Mouse (Mus musculus): ENCODE data around the gene Gm20388. TPM values are rescaled to one million over a fixed set of nuclear protein-coding genes. Genes with fewer than 3 reads are reported as not detected.

Gene Gm20388
- polyA plus RNA-seq, 1 experiment from 2014 or later = not detected

GRCm38 (mm10) chr8:124311111-124311510 is 4400.5 kb downstream of the Gm20388 start:
- Histone ChIP-seq H3K27me3 (ENCODE audit: control insufficient read depth, insufficient read depth, low read depth, low read length) (no peaks in the 10 kb centered on the region), H3K4me1 (replicated peaks; ENCODE audit: control insufficient read depth, insufficient read depth, low read length) (peaks cover 4% of the 10 kb centered on the region; the same call in 1 of the 2 replicates), H3K4me3 (ENCODE audit: low read length) (no peak overlapping the region), H3K36me3 (ENCODE audit: control insufficient read depth, insufficient read depth, low read length) (no peaks in the 10 kb centered on the region), H3K4me2 (ENCODE audit: low read depth, low read length) (no peak overlapping the region), H3K27ac (ENCODE audit: low read length) (no peak overlapping the region), H3K9me3 (ENCODE audit: control insufficient read depth, low read length) (no peaks in the 10 kb centered on the region), H3K9ac (ENCODE audit: low read length) (no peak overlapping the region)
- WGBS = 90% methylated on average over 6 of the region's 6 CpGs
- no peak for ATAC-seq (ENCODE audit: low read depth)

- no peaks in the 10 kb centered on the region for H3K9me3 ChIP-seq (ENCODE audit: control insufficient read depth, low read length)
- 88% methylated on average over 17 of the region's 17 CpGs for WGBS
- H3K27ac ChIP-seq (ENCODE audit: low read length) = no peak overlapping the region
- no peak overlapping the region for H3K4me2 ChIP-seq (ENCODE audit: low read depth, low read length)
- no peaks in the 10 kb centered on the region for H3K36me3 ChIP-seq (ENCODE audit: control insufficient read depth, insufficient read depth, low read length)
- peaks cover 4% of the 10 kb centered on the region; the same call in 1 of the 2 replicates for H3K4me1 ChIP-seq (replicated peaks; ENCODE audit: control insufficient read depth, insufficient read depth, low read length)
- H3K4me3 ChIP-seq (ENCODE audit: low read length) = no peak overlapping the region
- H3K27me3 ChIP-seq (ENCODE audit: control insufficient read depth, insufficient read depth, low read depth, low read length) = no peaks in the 10 kb centered on the region
- H3K9ac ChIP-seq (ENCODE audit: low read length) = no peak overlapping the region
- ATAC-seq (ENCODE audit: low read depth) = no peak
Observed at GRCm38 (mm10) chr8:124311723-124312122, 4401.1 kb downstream of the Gm20388 start.

GRCm38 (mm10) chr8:124312228-124312627 is 4401.6 kb downstream of the Gm20388 start:
- no peak overlapping the region for H3K9ac ChIP-seq (ENCODE audit: low read length)
- H3K27me3 ChIP-seq (ENCODE audit: control insufficient read depth, insufficient read depth, low read depth, low read length) = no peaks in the 10 kb centered on the region
- no peaks in the 10 kb centered on the region for H3K36me3 ChIP-seq (ENCODE audit: control insufficient read depth, insufficient read depth, low read length)
- no peak for ATAC-seq (ENCODE audit: low read depth)
- peaks cover 6% of the 10 kb centered on the region; the same call in 1 of the 2 replicates for H3K4me1 ChIP-seq (replicated peaks; ENCODE audit: control insufficient read depth, insufficient read depth, low read length)
- H3K4me3 ChIP-seq (ENCODE audit: low read length) = no peak overlapping the region
- H3K4me2 ChIP-seq (ENCODE audit: low read depth, low read length) = no peak overlapping the region
- 89% methylated on average over 10 of the region's 10 CpGs for WGBS
- no peak overlapping the region for H3K27ac ChIP-seq (ENCODE audit: low read length)
- no peaks in the 10 kb centered on the region for H3K9me3 ChIP-seq (ENCODE audit: control insufficient read depth, low read length)

GRCm38 (mm10) chr8:124314803-124315202 is 4404.2 kb downstream of the Gm20388 start:
- WGBS = 34% methylated on average over 10 of the region's 10 CpGs
- no peaks in the 10 kb centered on the region for H3K27me3 ChIP-seq (ENCODE audit: control insufficient read depth, insufficient read depth, low read depth, low read length)
- H3K9me3 ChIP-seq (ENCODE audit: control insufficient read depth, low read length) = no peaks in the 10 kb centered on the region
- H3K36me3 ChIP-seq (ENCODE audit: control insufficient read depth, insufficient read depth, low read length) = no peaks in the 10 kb centered on the region
- no peak overlapping the region for H3K4me2 ChIP-seq (ENCODE audit: low read depth, low read length)
- H3K9ac ChIP-seq (ENCODE audit: low read length) = no peak overlapping the region; the same call in 1 of the 2 replicates
- ATAC-seq (ENCODE audit: low read depth) = peak; percentile 10; the same call in 1 of the 2 replicates
- H3K4me1 ChIP-seq (replicated peaks; ENCODE audit: control insufficient read depth, insufficient read depth, low read length) = peaks cover 9% of the 10 kb centered on the region; the same call in 1 of the 2 replicates
- no peak overlapping the region for H3K27ac ChIP-seq (ENCODE audit: low read length)
- H3K4me3 ChIP-seq (ENCODE audit: low read length) = no peak overlapping the region

GRCm38 (mm10) chr8:124316466-124317136 is 4406.0 kb downstream of the Gm20388 start:
- WGBS = 38% methylated on average over 12 of the region's 12 CpGs
- H3K4me2 ChIP-seq (ENCODE audit: low read depth, low read length) = no peak overlapping the region
- no peak overlapping the region for H3K9ac ChIP-seq (ENCODE audit: low read length)
- ATAC-seq (ENCODE audit: low read depth) = peak; percentile 56
- H3K27ac ChIP-seq (ENCODE audit: low read length) = 0 out of 2 replicates have a peak overlapping the region, but pooled peaks have one; percentile 23
- no peaks in the 10 kb centered on the region for H3K36me3 ChIP-seq (ENCODE audit: control insufficient read depth, insufficient read depth, low read length)
- no peaks in the 10 kb centered on the region for H3K9me3 ChIP-seq (ENCODE audit: control insufficient read depth, low read length)
- H3K4me3 ChIP-seq (ENCODE audit: low read length) = no peak overlapping the region
- H3K27me3 ChIP-seq (ENCODE audit: control insufficient read depth, insufficient read depth, low read depth, low read length) = no peaks in the 10 kb centered on the region
- peaks cover 12% of the 10 kb centered on the region; the same call in 1 of the 2 replicates for H3K4me1 ChIP-seq (replicated peaks; ENCODE audit: control insufficient read depth, insufficient read depth, low read length)

GRCm38 (mm10) chr8:124317191-124317682 is 4406.6 kb downstream of the Gm20388 start:
- Histone ChIP-seq H3K27me3 (ENCODE audit: control insufficient read depth, insufficient read depth, low read depth, low read length) (no peaks in the 10 kb centered on the region), H3K4me2 (ENCODE audit: low read depth, low read length) (no peak overlapping the region), H3K27ac (ENCODE audit: low read length) (0 out of 2 replicates have a peak overlapping the region, but pooled peaks have one; percentile 23), H3K36me3 (ENCODE audit: control insufficient read depth, insufficient read depth, low read length) (0 out of 2 replicates have a peak, but pooled peaks cover under 1% of the 10 kb centered on the region), H3K4me1 (replicated peaks; ENCODE audit: control insufficient read depth, insufficient read depth, low read length) (peaks cover 12% of the 10 kb centered on the region; the same call in 1 of the 2 replicates), H3K4me3 (ENCODE audit: low read length) (no peak overlapping the region), H3K9me3 (ENCODE audit: control insufficient read depth, low read length) (no peaks in the 10 kb centered on the region), H3K9ac (ENCODE audit: low read length) (no peak overlapping the region)
- ATAC-seq (ENCODE audit: low read depth) = no peak
- 41% methylated on average over 8 of the region's 8 CpGs for WGBS

- H3K27ac ChIP-seq (ENCODE audit: low read length) = no peak overlapping the region
- H3K4me1 ChIP-seq (replicated peaks; ENCODE audit: control insufficient read depth, insufficient read depth, low read length) = peaks cover 12% of the 10 kb centered on the region; the same call in 1 of the 2 replicates
- H3K27me3 ChIP-seq (ENCODE audit: control insufficient read depth, insufficient read depth, low read depth, low read length) = no peaks in the 10 kb centered on the region
- H3K9me3 ChIP-seq (ENCODE audit: control insufficient read depth, low read length) = no peaks in the 10 kb centered on the region
- H3K36me3 ChIP-seq (ENCODE audit: control insufficient read depth, insufficient read depth, low read length) = 0 out of 2 replicates have a peak, but pooled peaks cover 2% of the 10 kb centered on the region
- 84% methylated on average over 6 of the region's 6 CpGs for WGBS
- no peak overlapping the region for H3K4me3 ChIP-seq (ENCODE audit: low read length)
- no peak overlapping the region for H3K9ac ChIP-seq (ENCODE audit: low read length)
- no peak for ATAC-seq (ENCODE audit: low read depth)
- no peak overlapping the region for H3K4me2 ChIP-seq (ENCODE audit: low read depth, low read length)
Observed at GRCm38 (mm10) chr8:124317821-124318220, 4407.2 kb downstream of the Gm20388 start.

GRCm38 (mm10) chr8:124318612-124319315 is 4408.1 kb downstream of the Gm20388 start:
- WGBS = 66% methylated on average over 10 of the region's 11 CpGs
- peak; percentile 64 for ATAC-seq (ENCODE audit: low read depth)
- peaks cover 12% of the 10 kb centered on the region; the same call in 1 of the 2 replicates for H3K4me1 ChIP-seq (replicated peaks; ENCODE audit: control insufficient read depth, insufficient read depth, low read length)
- H3K27me3 ChIP-seq (ENCODE audit: control insufficient read depth, insufficient read depth, low read depth, low read length) = no peaks in the 10 kb centered on the region
- H3K36me3 ChIP-seq (ENCODE audit: control insufficient read depth, insufficient read depth, low read length) = 0 out of 2 replicates have a peak, but pooled peaks cover 2% of the 10 kb centered on the region
- no peak overlapping the region for H3K9ac ChIP-seq (ENCODE audit: low read length)
- no peak overlapping the region for H3K4me3 ChIP-seq (ENCODE audit: low read length)
- no peaks in the 10 kb centered on the region for H3K9me3 ChIP-seq (ENCODE audit: control insufficient read depth, low read length)
- no peak overlapping the region for H3K4me2 ChIP-seq (ENCODE audit: low read depth, low read length)
- H3K27ac ChIP-seq (ENCODE audit: low read length) = 0 out of 2 replicates have a peak overlapping the region, but pooled peaks have one; percentile 30

- Histone ChIP-seq H3K9me3 (ENCODE audit: control insufficient read depth, low read length) (no peaks in the 10 kb centered on the region), H3K9ac (ENCODE audit: low read length) (no peak overlapping the region), H3K4me3 (ENCODE audit: low read length) (no peak overlapping the region), H3K4me1 (replicated peaks; ENCODE audit: control insufficient read depth, insufficient read depth, low read length) (peaks cover 12% of the 10 kb centered on the region; the same call in 1 of the 2 replicates), H3K4me2 (ENCODE audit: low read depth, low read length) (no peak overlapping the region), H3K27ac (ENCODE audit: low read length) (0 out of 2 replicates have a peak overlapping the region, but pooled peaks have one; percentile 30), H3K36me3 (ENCODE audit: control insufficient read depth, insufficient read depth, low read length) (0 out of 2 replicates have a peak, but pooled peaks cover 2% of the 10 kb centered on the region), H3K27me3 (ENCODE audit: control insufficient read depth, insufficient read depth, low read depth, low read length) (no peaks in the 10 kb centered on the region)
- 86% methylated on average over 4 of the region's 4 CpGs for WGBS
- ATAC-seq (ENCODE audit: low read depth) = no peak
Observed at GRCm38 (mm10) chr8:124319316-124319652, 4408.6 kb downstream of the Gm20388 start.
